Mouse (Mus musculus) testis, postnatal 10 days (tissue): ENCODE measurements around the gene Gstm7.

Source experiments
- DNase-seq: peaks from one replicate; pipeline ENCODE4 v3.0.0; 2021; ENCODE audit warnings: low spot score

The Gstm7 gene

DNA sequence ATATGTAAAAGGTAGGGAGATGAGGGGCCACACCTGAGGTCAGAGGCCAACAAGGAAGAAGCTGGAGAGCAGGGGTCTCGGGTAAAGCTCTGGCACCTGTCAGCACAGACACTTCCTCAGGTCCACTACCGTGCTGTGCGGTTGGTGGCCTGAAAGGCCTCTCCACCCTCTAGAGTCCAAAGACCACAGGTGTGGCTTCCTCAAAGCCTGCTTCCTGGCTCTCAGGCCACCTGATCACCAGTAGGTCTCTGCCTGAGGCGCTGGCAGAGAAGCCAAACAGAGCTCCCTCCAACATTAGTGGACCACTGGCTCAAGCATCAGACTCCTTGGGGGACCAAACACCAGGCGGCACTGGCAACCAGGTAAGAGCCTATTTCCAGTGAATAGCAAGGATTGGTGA is 54.6 kb downstream of the Gstm7 start, which contains the start of gene Eps8l3:
Gene Eps8l3 (plus strand): TSS at position 225 of the 400 bp plus-strand sequence.
- peak; percentile 36 for DNase-seq
